Mouse (Mus musculus): ENCODE data around the gene Rnf123.

DNA sequence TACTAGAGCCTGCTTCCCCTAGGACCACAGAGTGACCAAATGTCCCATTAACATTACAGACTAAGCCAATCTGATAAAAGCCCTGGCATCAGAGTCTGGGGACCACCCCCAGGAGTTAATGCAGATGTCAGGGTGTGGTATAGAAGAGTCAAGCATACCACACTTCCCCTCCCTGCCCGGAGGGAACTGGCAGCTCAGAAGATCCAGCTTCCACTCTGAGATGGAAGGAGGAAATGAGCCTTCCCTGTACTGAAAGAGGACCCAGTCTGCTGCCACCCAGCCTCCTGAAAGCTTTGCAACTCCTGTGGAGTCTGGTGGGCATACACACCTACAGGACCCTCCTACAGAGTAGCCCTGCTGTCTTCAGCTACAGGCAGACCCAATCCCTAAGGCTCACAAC is 28.1 kb downstream of the Rnf123 start:
- TF ChIP-seq CTCF (IDR thresholded peaks at IDR 0.05; ENCODE audit: insufficient read depth, low read length) (no peak), POLR2A (IDR thresholded peaks at IDR 0.05; ENCODE audit: borderline replicate concordance, extremely low read depth, low read depth, low read length) (no peak)
